Mouse (Mus musculus) monocyte, adult 2 months (primary cell): ENCODE data around the gene Ccdc15.

Source experiments
- DNase-seq, 2 experiments: peaks; one replicate each; pipeline ENCODE4 v3.0.0; 2022; ENCODE audit warnings: low spot score in 2 of 2, low read depth in 1 of 2

Gene Ccdc15

DNA sequence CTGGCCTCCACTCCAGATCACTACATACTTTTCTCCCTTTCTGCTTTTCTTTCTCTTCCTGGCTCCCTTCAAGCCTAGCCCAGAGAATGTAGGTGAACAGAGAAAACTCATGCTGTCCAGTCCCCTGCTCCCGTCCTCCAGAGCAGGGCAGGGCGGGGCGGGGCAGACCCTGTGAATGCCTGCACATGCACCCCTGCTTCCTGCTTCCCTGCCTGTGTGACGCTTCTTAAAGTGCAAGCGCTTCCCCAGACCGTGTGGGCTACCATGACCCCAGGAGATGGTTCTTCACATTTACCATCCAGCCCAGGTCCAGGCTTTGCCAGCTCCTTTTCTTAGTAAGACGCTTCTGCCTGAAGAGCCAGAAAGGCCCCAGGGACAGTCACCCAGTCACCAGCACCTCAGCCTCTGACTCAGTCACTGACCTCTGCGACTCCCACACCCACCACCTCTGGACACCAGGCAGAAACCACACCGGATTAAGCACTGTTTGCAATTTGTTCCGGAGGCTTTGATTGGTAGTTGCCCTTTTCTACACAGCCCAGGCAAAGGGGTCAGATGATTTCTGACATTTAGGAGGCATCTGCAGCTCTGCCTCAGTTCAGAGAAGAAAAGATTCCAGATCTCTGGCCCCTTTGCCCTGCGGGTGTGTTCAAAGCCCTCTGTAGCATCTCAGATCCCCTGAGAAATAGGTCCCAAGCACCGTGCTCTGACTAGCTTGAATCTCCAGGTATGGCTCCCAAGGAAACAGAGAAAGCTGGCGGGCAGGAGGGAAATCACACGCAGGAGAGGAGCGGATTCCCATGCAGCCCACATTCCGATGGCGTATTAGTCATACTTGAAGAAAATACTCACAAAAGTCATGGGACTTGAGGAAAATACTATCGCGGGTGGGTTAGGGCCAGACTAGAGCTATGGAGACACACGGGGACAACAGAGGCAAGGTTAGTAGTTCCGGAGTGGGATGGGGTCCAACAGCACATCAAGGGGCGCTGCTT, 115.7 kb downstream of the Ccdc15 start:
- DNase-seq: no peak

DNA sequence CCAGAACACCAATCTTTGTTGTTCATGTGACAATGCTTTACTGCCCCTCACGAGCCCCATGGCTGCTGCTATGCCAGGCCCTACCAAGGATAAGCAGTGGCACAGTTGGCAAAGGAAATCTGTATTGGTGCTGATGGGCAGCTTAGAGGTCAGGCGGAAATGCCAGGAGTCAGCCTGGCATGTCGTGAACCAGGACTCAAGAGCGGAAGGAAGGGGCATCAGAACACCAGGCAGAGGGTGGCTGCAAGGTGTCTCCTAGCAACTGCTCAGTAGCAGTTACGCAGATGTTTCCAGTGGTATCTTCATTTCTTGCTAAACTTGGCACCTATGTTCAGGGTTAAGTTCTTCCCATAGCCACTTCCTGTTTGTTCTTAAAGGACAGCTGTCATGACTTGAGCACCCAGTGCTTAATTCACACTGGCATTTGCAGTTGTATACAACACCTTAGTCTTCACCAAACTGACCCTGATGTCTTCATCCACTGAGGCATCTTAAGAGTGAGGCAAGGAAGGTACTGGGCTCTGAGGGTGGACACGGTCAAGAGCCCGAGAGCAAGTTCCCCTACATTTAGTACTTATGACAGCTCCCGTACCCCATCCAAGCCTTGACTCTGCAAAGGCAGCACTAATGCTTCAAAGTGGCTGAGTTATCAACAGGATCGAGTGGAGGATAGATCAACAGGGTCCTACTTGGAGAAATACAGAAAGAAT, 117.6 kb downstream of the Ccdc15 start:
- DNase-seq: no peak

DNA sequence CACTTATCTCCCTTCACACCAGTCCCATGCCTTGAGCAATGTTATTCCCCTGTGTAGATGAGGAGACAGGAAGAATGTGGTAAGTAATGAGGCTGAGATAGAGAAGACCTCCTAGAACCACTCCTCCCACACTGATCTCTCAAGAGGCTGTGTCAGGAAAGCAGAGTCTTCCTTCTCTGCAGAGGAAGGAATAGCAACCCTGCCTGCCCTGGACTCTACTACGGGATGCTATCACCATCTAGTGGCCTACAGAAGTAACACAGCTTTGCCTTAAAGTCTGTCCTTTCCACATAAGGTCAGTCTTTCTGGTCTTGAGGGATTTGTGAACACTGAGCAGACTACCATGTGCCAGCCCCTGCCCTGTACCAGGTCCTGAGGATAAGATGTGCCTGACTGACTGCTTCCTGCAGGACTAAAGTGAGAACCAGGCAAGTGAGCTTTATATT, 118.3 kb downstream of the Ccdc15 start:
- DNase-seq: peak in 1 of 2 experiments; percentile 31
